In the genomic region with DNA sequence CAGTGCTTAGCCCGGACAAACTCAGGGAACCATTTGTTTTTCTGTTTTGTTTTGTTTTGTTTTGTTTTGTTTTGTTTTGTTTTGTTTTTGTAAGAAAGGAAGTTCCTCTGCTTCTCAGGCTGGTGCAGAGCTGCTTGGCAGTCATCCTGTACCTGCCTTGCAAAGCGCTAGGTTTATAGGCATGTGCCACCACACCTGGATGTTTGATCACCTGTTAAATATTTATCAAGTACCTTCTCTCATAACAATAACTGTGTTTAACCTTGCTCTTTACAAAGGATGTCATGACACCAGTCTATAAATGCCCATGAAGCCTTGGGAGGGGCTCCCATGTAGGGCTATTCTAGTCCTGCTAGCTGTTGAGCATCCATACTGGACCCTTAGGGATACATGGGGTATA, we compare ENCODE assay signal across 12 mouse cellular contexts.
"Had no signal": no experiment of that assay in that cellular context is flagged by ENCODE, and none has a peak within 500 bp of the region (broad histone marks: within the 10 kb centered on the region; RNA-seq: fewer than 3 reads in every experiment).

No protein-coding gene starts in this region.

- DNase-seq: liver, embryonic 13.5 days; lung, adult 2 months; retina, postnatal 1 day; right cerebral cortex, postnatal 25 days; thymus, adult 2 months; thymus, postnatal 14 days had no signal

- H3K4me1 ChIP-seq: midbrain, embryonic 12.5 days; midbrain, embryonic 15.5 days; neural tube, embryonic 13.5 days had no signal

- H3K4me3 ChIP-seq: left cerebral cortex, adult 2 months; liver, embryonic 13.5 days; midbrain, embryonic 12.5 days; midbrain, embryonic 15.5 days; neural tube, embryonic 13.5 days had no signal

- H3K27ac ChIP-seq: kidney, postnatal 0 days; left cerebral cortex, adult 2 months; liver, embryonic 13.5 days; midbrain, embryonic 12.5 days; midbrain, embryonic 15.5 days; neural tube, embryonic 13.5 days; stomach, postnatal 0 days had no signal

- H3K36me3 ChIP-seq: liver, embryonic 13.5 days; midbrain, embryonic 12.5 days; midbrain, embryonic 15.5 days; neural tube, embryonic 13.5 days had no signal

- H3K27me3 ChIP-seq: liver, embryonic 13.5 days; midbrain, embryonic 12.5 days; midbrain, embryonic 15.5 days; neural tube, embryonic 13.5 days had no signal

- ATAC-seq: midbrain, embryonic 15.5 days had no signal

- H3K4me2 ChIP-seq: liver, embryonic 13.5 days; midbrain, embryonic 12.5 days; midbrain, embryonic 15.5 days; neural tube, embryonic 13.5 days had no signal

- H3K9ac ChIP-seq: liver, embryonic 13.5 days; midbrain, embryonic 12.5 days; midbrain, embryonic 15.5 days; neural tube, embryonic 13.5 days had no signal

- H3K9me3 ChIP-seq: liver, embryonic 13.5 days; midbrain, embryonic 12.5 days; midbrain, embryonic 15.5 days; neural tube, embryonic 13.5 days had no signal
